10 mouse cellular contexts compared by ENCODE assay signal in the genomic region with DNA sequence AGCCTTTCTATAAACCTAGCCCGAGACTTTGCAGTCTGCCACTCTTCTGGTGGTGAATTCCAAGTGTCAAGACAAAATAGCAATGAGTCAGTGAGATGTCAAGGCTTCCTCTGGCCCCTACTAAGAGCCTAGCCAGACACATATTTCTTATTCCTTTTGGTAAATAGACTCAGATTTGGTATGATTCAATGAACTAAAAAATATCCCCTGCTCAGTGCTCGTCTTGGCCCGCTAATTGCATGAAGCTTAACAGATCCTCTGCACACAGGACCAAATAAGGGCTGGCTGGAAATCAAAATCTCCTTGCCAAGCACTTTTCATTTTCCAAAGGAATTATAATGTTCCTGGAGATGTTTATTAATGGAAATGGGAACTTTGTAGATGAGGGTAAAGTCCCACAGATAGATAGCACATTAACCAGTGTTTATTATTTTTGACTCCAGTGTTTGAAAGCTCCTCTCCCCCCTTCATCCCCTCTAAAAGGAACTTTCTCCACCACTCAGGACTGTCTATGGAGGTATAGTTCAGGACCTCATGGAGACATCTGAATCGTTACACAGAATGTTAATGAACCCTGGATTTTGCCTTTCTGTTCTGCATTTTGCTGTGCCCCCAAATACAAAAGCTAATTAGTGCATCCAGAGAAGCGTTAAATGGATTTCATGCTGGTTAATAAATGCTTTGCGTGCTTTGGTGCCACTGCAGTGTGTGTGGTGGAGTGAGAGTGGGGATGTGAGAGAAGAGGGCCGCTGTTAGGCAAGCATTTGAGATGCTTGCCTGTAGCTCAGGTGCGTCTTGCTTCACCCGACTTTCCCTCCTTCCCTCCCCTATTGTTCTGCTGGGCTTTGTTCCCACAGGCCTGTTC.
DNase-seq lines count a peak whose midpoint lies in the region; ATAC-seq and TF ChIP-seq lines count a peak whose summit lies in the region.
"Had no signal": no experiment of that assay in that cellular context is flagged by ENCODE, and none has a peak within 500 bp of the region (broad histone marks: within the 10 kb centered on the region; RNA-seq: fewer than 3 reads in every experiment).

No protein-coding gene starts in this region.

- no peak for TF ChIP-seq CTCF in kidney, adult 2 months (conservative IDR thresholded peaks at IDR 0.05; ENCODE audit: insufficient read depth, insufficient read length, low read depth, low read length)

- no peak for DNase-seq in forebrain, embryonic 10.5 days (ENCODE audit: extremely low spot score, low spot score)
- DNase-seq in kidney, adult 2 months, result peak; percentile 41
- no peak for DNase-seq in kidney, postnatal 14 days
- peak; percentile 20 for DNase-seq in NIH3T3 (ENCODE audit: low read depth)
- DNase-seq in heart, postnatal 25 days (ENCODE audit: low spot score), result peak; percentile 8
- DNase-seq in thymus, adult 18-20 months, result no peak
- DNase-seq in frontal cortex, postnatal 36 days (ENCODE audit: low spot score in 2 of 2), result no peak
- DNase-seq: cerebellum, postnatal 36 days had no signal

- H3K36me3 ChIP-seq in forebrain, embryonic 13.5 days (ENCODE audit: poor library complexity, severe bottlenecking), result no peaks in the 10 kb centered on the region
- no peaks in the 10 kb centered on the region for H3K36me3 ChIP-seq in forebrain, embryonic 10.5 days (replicated peaks)
- no peaks in the 10 kb centered on the region for H3K36me3 ChIP-seq in kidney, adult 2 months (ENCODE audit: control insufficient read depth, insufficient read depth, low read length)
- H3K36me3 ChIP-seq: heart, embryonic 15.5 days had no signal

- peaks cover 12% of the 10 kb centered on the region for H3K4me1 ChIP-seq in forebrain, embryonic 13.5 days
- peaks cover 14% of the 10 kb centered on the region for H3K4me1 ChIP-seq in forebrain, embryonic 10.5 days
- peaks cover 9% of the 10 kb centered on the region; the same call in 1 of the 2 replicates for H3K4me1 ChIP-seq in kidney, adult 2 months (ENCODE audit: control insufficient read depth, insufficient read depth, low read length)
- H3K4me1 ChIP-seq: heart, embryonic 15.5 days had no signal

- peak; percentile 50; the same call in 1 of the 2 replicates for ATAC-seq in forebrain, embryonic 13.5 days

- no peaks in the 10 kb centered on the region for H3K27me3 ChIP-seq in forebrain, embryonic 13.5 days
- no peaks in the 10 kb centered on the region for H3K27me3 ChIP-seq in forebrain, embryonic 10.5 days (ENCODE audit: poor library complexity, severe bottlenecking)
- H3K27me3 ChIP-seq in kidney, adult 2 months (replicated peaks; ENCODE audit: control insufficient read depth, insufficient read depth, low read length), result no peaks in the 10 kb centered on the region
- H3K27me3 ChIP-seq: heart, embryonic 15.5 days had no signal

- H3K27ac ChIP-seq in forebrain, embryonic 13.5 days, result no peak overlapping the region
- no peak overlapping the region for H3K27ac ChIP-seq in forebrain, embryonic 10.5 days
- no peak overlapping the region; the same call in 1 of the 2 replicates for H3K27ac ChIP-seq in kidney, adult 2 months (ENCODE audit: insufficient read depth, low read depth, low read length)
- H3K27ac ChIP-seq: heart, embryonic 15.5 days had no signal

- no peak for TF ChIP-seq POLR2A in kidney, adult 2 months (IDR thresholded peaks at IDR 0.05; ENCODE audit: low read depth, low read length)

- H3K9me3 ChIP-seq in forebrain, embryonic 13.5 days (replicated peaks), result no peaks in the 10 kb centered on the region
- 0 out of 2 replicates have a peak, but pooled peaks cover 4% of the 10 kb centered on the region for H3K9me3 ChIP-seq in forebrain, embryonic 10.5 days
- H3K9me3 ChIP-seq: heart, embryonic 15.5 days had no signal

- H3K4me2 ChIP-seq in forebrain, embryonic 13.5 days, result no peak overlapping the region
- H3K4me2 ChIP-seq: heart, embryonic 15.5 days had no signal

- H3K9ac ChIP-seq in forebrain, embryonic 13.5 days, result no peak overlapping the region
- H3K9ac ChIP-seq: heart, embryonic 15.5 days had no signal

- WGBS in forebrain, embryonic 13.5 days, result 36% methylated on average over 9 of the region's 9 CpGs
- WGBS in forebrain, embryonic 10.5 days, result 64% methylated on average over 9 of the region's 9 CpGs
- 47% methylated on average over 9 of the region's 9 CpGs for WGBS in kidney, adult 2 months

- no peak overlapping the region for H3K4me3 ChIP-seq in forebrain, embryonic 13.5 days
- no peak overlapping the region for H3K4me3 ChIP-seq in forebrain, embryonic 10.5 days
- no peak overlapping the region for H3K4me3 ChIP-seq in kidney, adult 2 months (ENCODE audit: insufficient read depth, low read depth, low read length)
- H3K4me3 ChIP-seq: heart, embryonic 15.5 days had no signal

- intact Hi-C loops in heart, postnatal 25 days (cut with DNase I), result no loop called here

Comparison
In these comparisons a context has a peak if more than half of its experiments do, and no peak if none do; other contexts are left out.
1. DNase-seq: peak in kidney, adult 2 months (single experiment), NIH3T3 (single experiment) and heart, postnatal 25 days (single experiment); none in forebrain, embryonic 10.5 days (single experiment), kidney, postnatal 14 days (single experiment), thymus, adult 18-20 months (0 of 2) and frontal cortex, postnatal 36 days (0 of 2).